Mouse (Mus musculus): ENCODE results near the gene Mcoln2.

DNA sequence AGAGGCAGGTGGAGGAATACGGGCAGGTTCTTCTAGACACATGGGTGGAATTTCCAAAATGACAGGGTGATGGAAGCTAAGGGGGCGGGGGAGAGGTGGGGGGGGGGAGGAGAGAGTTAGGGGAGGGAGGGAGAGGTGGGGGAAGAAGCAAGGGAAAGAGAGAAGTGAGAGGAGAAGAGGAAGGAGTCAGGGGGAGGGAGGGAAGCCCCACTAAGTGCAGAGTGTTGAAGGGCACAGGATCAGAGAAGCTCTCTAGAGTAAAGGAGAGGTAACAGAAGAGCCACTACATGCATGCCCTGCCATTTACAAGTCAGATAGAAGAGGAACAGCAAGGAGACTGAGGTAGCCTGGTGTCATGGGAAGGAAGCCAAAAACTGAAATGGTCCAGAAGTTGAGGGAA lies 7.2 kb downstream of the Mcoln2 start:
- TF ChIP-seq CTCF (IDR thresholded peaks at IDR 0.05; ENCODE audit: control insufficient read depth, insufficient read depth, low read length), result no peak
- no peak for TF ChIP-seq POLR2A (IDR thresholded peaks at IDR 0.05; ENCODE audit: borderline replicate concordance, control insufficient read depth, low read depth, low read length)

All from bone marrow, adult 2 months (tissue).